Mouse (Mus musculus): Measurements from ENCODE around the gene Tmod1. TPM values are rescaled to one million over a fixed set of nuclear protein-coding genes. Genes with fewer than 3 reads are reported as not detected.

Tmod1 gene
- polyA plus RNA-seq, 1 experiment: 5.2 TPM

GRCm38 (mm10) chr4:46111361-46111760 is 72.6 kb downstream of the Tmod1 start:
- WGBS: 80% methylated on average over 3 of the region's 3 CpGs
- no peaks in the 10 kb centered on the region for H3K4me1 ChIP-seq (ENCODE audit: control insufficient read depth, insufficient read depth, insufficient read length)
- no peak overlapping the region for H3K27ac ChIP-seq (ENCODE audit: insufficient read depth, low read length)
- H3K36me3 ChIP-seq (ENCODE audit: control insufficient read depth, insufficient read depth, low read length): peaks cover 19% of the 10 kb centered on the region
- no peak for DNase-seq (ENCODE audit: low read depth in 1 of 2, low spot score in 2 of 2)
- TF ChIP-seq CTCF (IDR thresholded peaks at IDR 0.05; ENCODE audit: extremely low read depth, insufficient read depth, insufficient read length, insufficient replicate concordance): no peak
- TF ChIP-seq POLR2A (IDR thresholded peaks at IDR 0.05; ENCODE audit: low read depth, low read length): no peak
- no peaks in the 10 kb centered on the region for H3K27me3 ChIP-seq (ENCODE audit: control insufficient read depth, insufficient read depth, low read length)
- H3K4me3 ChIP-seq (ENCODE audit: extremely low read depth, insufficient read depth, insufficient read length): no peak overlapping the region

- no peak for DNase-seq (ENCODE audit: low read depth in 1 of 2, low spot score in 2 of 2)
- Histone ChIP-seq H3K4me1 (ENCODE audit: control insufficient read depth, insufficient read depth, insufficient read length) (no peaks in the 10 kb centered on the region), H3K36me3 (ENCODE audit: control insufficient read depth, insufficient read depth, low read length) (peaks cover 47% of the 10 kb centered on the region), H3K27ac (ENCODE audit: insufficient read depth, low read length) (no peak overlapping the region), H3K4me3 (ENCODE audit: extremely low read depth, insufficient read depth, insufficient read length) (no peak overlapping the region), H3K27me3 (ENCODE audit: control insufficient read depth, insufficient read depth, low read length) (no peaks in the 10 kb centered on the region)
- TF ChIP-seq CTCF (IDR thresholded peaks at IDR 0.05; ENCODE audit: extremely low read depth, insufficient read depth, insufficient read length, insufficient replicate concordance) (no peak), POLR2A (IDR thresholded peaks at IDR 0.05; ENCODE audit: low read depth, low read length) (no peak)
- WGBS: 89% methylated on average over 1 of the region's 1 CpGs
Measured at GRCm38 (mm10) chr4:46115308-46115707, 76.6 kb downstream of the Tmod1 start.

GRCm38 (mm10) chr4:46116544-46117175 is 77.9 kb downstream of the Tmod1 start:
- Histone ChIP-seq H3K4me3 (ENCODE audit: extremely low read depth, insufficient read depth, insufficient read length) (no peak overlapping the region), H3K27me3 (ENCODE audit: control insufficient read depth, insufficient read depth, low read length) (no peaks in the 10 kb centered on the region), H3K36me3 (ENCODE audit: control insufficient read depth, insufficient read depth, low read length) (peaks cover 52% of the 10 kb centered on the region), H3K4me1 (ENCODE audit: control insufficient read depth, insufficient read depth, insufficient read length) (no peaks in the 10 kb centered on the region), H3K27ac (ENCODE audit: insufficient read depth, low read length) (no peak overlapping the region)
- WGBS: 90% methylated on average over 10 of the region's 10 CpGs
- no peak for DNase-seq (ENCODE audit: low read depth in 1 of 2, low spot score in 2 of 2)
- TF ChIP-seq CTCF (IDR thresholded peaks at IDR 0.05; ENCODE audit: extremely low read depth, insufficient read depth, insufficient read length, insufficient replicate concordance) (no peak), POLR2A (IDR thresholded peaks at IDR 0.05; ENCODE audit: low read depth, low read length) (no peak)

- DNase-seq (ENCODE audit: low read depth in 1 of 2, low spot score in 2 of 2): no peak
- no peaks in the 10 kb centered on the region for H3K4me1 ChIP-seq (ENCODE audit: control insufficient read depth, insufficient read depth, insufficient read length)
- H3K36me3 ChIP-seq (ENCODE audit: control insufficient read depth, insufficient read depth, low read length): peaks cover 52% of the 10 kb centered on the region
- no peak overlapping the region for H3K27ac ChIP-seq (ENCODE audit: insufficient read depth, low read length)
- H3K27me3 ChIP-seq (ENCODE audit: control insufficient read depth, insufficient read depth, low read length): no peaks in the 10 kb centered on the region
- 98% methylated on average over 4 of the region's 4 CpGs for WGBS
- TF ChIP-seq CTCF (IDR thresholded peaks at IDR 0.05; ENCODE audit: extremely low read depth, insufficient read depth, insufficient read length, insufficient replicate concordance) (no peak), POLR2A (IDR thresholded peaks at IDR 0.05; ENCODE audit: low read depth, low read length) (no peak)
- no peak overlapping the region for H3K4me3 ChIP-seq (ENCODE audit: extremely low read depth, insufficient read depth, insufficient read length)
Measured at GRCm38 (mm10) chr4:46117536-46117935, 78.8 kb downstream of the Tmod1 start.

GRCm38 (mm10) chr4:46119514-46120094 is 80.9 kb downstream of the Tmod1 start:
- no peak overlapping the region for H3K4me3 ChIP-seq (ENCODE audit: extremely low read depth, insufficient read depth, insufficient read length)
- TF ChIP-seq CTCF (IDR thresholded peaks at IDR 0.05; ENCODE audit: extremely low read depth, insufficient read depth, insufficient read length, insufficient replicate concordance): no peak
- TF ChIP-seq POLR2A (IDR thresholded peaks at IDR 0.05; ENCODE audit: low read depth, low read length): no peak

GRCm38 (mm10) chr4:46120767-46121166 is 82.0 kb downstream of the Tmod1 start:
- DNase-seq (ENCODE audit: low read depth in 1 of 2, low spot score in 2 of 2): no peak
- no peak for TF ChIP-seq POLR2A (IDR thresholded peaks at IDR 0.05; ENCODE audit: low read depth, low read length)
- TF ChIP-seq CTCF (IDR thresholded peaks at IDR 0.05; ENCODE audit: extremely low read depth, insufficient read depth, insufficient read length, insufficient replicate concordance): no peak
- 89% methylated on average over 3 of the region's 3 CpGs for WGBS
- no peaks in the 10 kb centered on the region for H3K27me3 ChIP-seq (ENCODE audit: control insufficient read depth, insufficient read depth, low read length)
- H3K4me3 ChIP-seq (ENCODE audit: extremely low read depth, insufficient read depth, insufficient read length): no peak overlapping the region
- H3K27ac ChIP-seq (ENCODE audit: insufficient read depth, low read length): no peak overlapping the region
- no peaks in the 10 kb centered on the region for H3K4me1 ChIP-seq (ENCODE audit: control insufficient read depth, insufficient read depth, insufficient read length)
- peaks cover 49% of the 10 kb centered on the region for H3K36me3 ChIP-seq (ENCODE audit: control insufficient read depth, insufficient read depth, low read length)

More at GRCm38 (mm10) chr4:46119514-46120094, 80.9 kb downstream of the Tmod1 start:
- peaks cover 50% of the 10 kb centered on the region for H3K36me3 ChIP-seq (ENCODE audit: control insufficient read depth, insufficient read depth, low read length)
- H3K4me1 ChIP-seq (ENCODE audit: control insufficient read depth, insufficient read depth, insufficient read length): no peaks in the 10 kb centered on the region
- no peak overlapping the region for H3K27ac ChIP-seq (ENCODE audit: insufficient read depth, low read length)
- no peaks in the 10 kb centered on the region for H3K27me3 ChIP-seq (ENCODE audit: control insufficient read depth, insufficient read depth, low read length)
- no peak for DNase-seq (ENCODE audit: low read depth in 1 of 2, low spot score in 2 of 2)
- WGBS: 95% methylated on average over 14 of the region's 14 CpGs

- Histone ChIP-seq H3K27me3 (ENCODE audit: control insufficient read depth, insufficient read depth, low read length) (no peaks in the 10 kb centered on the region), H3K4me1 (ENCODE audit: control insufficient read depth, insufficient read depth, insufficient read length) (no peaks in the 10 kb centered on the region), H3K27ac (ENCODE audit: insufficient read depth, low read length) (no peak overlapping the region), H3K36me3 (ENCODE audit: control insufficient read depth, insufficient read depth, low read length) (peaks cover 38% of the 10 kb centered on the region), H3K4me3 (ENCODE audit: extremely low read depth, insufficient read depth, insufficient read length) (no peak overlapping the region)
- no peak for DNase-seq (ENCODE audit: low read depth in 1 of 2, low spot score in 2 of 2)
- TF ChIP-seq POLR2A (IDR thresholded peaks at IDR 0.05; ENCODE audit: low read depth, low read length) (no peak), CTCF (IDR thresholded peaks at IDR 0.05; ENCODE audit: extremely low read depth, insufficient read depth, insufficient read length, insufficient replicate concordance) (no peak)
- WGBS: 92% methylated on average over 6 of the region's 6 CpGs
Measured at GRCm38 (mm10) chr4:46123358-46123757, 84.6 kb downstream of the Tmod1 start.

Data from spleen, adult 2 months (tissue).